Mouse (Mus musculus) adrenal gland, postnatal 36 days (tissue): Measurements from ENCODE around the gene Bahcc1. TPM values are rescaled to one million over a fixed set of nuclear protein-coding genes. Genes with fewer than 3 reads are reported as not detected.

ENCODE experiments used
- DNase-seq, 2 experiments: peaks; one replicate each; pipeline ENCODE4 v3.0.0; 2021; ENCODE audit warnings: mixed read lengths in 1 of 2
- total RNA-seq, 2 experiments: library from RNA; stranded (reverse); gene quantifications; 2 replicates each; pipeline ENCODE4 v1.2.3; 2021

Gene Bahcc1
- total RNA-seq, 2 experiments from 2014 or later = 17.5 TPM

DNA sequence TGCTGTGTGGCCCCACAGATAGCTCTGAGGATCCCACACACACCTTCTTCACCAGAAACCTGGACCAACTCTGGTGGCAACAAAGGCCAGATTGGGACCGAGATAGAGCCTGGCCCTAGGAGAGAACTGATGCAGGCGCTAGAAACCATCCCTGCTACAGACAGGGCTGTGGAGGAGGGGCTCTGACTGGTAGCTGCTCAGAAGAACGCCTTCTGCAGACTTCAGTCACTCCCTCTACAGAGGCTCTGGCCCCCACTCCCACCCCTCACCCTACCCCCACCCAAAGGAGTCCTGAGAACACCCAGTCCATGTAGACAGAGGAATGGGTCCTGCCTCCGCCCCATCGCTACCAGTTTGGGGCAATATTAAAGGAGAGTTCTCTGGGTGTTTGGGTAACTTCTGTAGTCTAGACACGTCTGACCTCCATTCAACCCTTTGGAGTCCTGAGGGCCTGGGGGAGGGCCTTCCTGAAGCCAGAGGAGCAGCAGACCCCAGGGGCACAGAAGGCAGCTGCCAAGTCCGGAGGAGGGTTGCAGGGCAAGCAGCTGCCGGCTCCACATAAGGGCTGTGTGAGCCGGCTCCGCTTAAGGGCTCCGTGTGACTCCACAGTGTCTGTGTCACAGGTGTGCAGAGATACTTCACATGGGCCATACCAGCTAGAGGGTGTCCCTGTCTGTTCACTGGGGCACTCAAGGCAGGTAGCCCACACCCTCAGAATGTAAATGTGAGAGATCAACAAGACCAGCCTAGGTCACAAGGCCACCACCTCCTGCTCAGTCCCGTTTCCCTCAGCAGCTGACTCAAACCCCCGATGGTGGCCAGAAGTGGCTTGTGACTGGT is 63.8 kb downstream of the Bahcc1 start:
- no peak for DNase-seq

GRCm38 (mm10) chr11:120297767-120298166 is 65.0 kb downstream of the Bahcc1 start:
- DNase-seq = peak in 1 of 2 experiments; percentile 1

GRCm38 (mm10) chr11:120298441-120299141 is 65.8 kb downstream of the Bahcc1 start:
- no peak for DNase-seq

DNA sequence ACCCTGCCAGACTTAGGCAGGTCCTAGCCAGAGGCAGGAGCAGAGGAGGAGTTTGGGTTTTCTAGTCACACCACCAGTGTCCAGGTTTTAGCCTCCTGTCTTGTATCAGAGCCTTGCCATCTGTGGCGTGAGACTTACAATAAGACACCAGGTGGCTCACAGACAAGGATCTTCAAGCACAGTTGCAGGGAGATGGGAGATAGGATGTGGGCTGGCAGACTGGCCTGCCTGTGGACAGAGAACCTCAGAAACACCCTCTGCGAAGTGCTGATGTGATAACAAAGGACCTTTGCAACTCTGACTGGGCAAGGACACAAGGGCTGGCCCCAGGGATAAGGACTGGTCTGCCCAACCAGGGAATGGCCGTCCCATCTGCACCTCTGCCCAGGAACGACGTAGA is 66.7 kb downstream of the Bahcc1 start:
- no peak for DNase-seq

DNA sequence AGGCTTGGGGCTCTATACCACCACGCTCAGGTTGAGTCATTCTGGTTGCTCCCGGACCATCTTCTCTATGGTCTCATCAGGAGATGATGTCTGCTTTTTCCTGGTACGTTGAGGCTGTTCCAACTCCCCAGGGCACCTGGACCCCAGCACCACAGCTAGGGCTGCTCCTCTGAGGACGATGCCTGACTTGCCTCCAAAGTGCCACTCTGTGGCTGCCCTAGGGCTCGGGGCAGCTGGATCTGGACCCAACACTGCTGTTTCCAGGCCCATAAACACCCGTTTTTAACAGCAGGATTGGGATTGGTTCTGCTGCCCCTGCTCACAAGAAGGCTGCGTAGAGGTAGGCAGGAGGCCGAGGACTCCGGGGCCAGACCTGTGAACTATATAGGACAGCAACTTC is 70.4 kb downstream of the Bahcc1 start:
- DNase-seq = no peak

- DNase-seq = peak in 1 of 2 experiments; percentile 1
Measured at GRCm38 (mm10) chr11:120303559-120304349, 71.0 kb downstream of the Bahcc1 start.

DNA sequence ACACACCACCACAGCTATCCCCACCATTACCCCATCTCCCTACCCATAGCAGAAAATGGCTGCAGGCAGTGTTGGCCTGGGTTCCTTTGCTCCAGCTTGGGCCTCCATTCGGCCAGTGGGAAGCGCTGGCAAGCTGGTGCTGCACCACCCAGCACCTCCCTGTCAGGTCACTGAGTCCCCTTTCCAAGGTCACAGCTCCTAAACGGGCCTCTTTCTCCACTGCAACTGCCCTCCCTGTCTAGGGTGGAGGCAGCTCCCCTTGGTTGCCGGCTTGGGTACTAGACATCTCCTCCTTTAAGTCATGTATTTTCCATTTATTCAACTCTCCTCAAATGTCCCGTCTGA is 71.6 kb downstream of the Bahcc1 start:
- peak in 1 of 2 experiments; percentile 14 for DNase-seq

- peak; percentile 90 to 94 for DNase-seq
Measured at GRCm38 (mm10) chr11:120304886-120305534, 72.3 kb downstream of the Bahcc1 start.

DNA sequence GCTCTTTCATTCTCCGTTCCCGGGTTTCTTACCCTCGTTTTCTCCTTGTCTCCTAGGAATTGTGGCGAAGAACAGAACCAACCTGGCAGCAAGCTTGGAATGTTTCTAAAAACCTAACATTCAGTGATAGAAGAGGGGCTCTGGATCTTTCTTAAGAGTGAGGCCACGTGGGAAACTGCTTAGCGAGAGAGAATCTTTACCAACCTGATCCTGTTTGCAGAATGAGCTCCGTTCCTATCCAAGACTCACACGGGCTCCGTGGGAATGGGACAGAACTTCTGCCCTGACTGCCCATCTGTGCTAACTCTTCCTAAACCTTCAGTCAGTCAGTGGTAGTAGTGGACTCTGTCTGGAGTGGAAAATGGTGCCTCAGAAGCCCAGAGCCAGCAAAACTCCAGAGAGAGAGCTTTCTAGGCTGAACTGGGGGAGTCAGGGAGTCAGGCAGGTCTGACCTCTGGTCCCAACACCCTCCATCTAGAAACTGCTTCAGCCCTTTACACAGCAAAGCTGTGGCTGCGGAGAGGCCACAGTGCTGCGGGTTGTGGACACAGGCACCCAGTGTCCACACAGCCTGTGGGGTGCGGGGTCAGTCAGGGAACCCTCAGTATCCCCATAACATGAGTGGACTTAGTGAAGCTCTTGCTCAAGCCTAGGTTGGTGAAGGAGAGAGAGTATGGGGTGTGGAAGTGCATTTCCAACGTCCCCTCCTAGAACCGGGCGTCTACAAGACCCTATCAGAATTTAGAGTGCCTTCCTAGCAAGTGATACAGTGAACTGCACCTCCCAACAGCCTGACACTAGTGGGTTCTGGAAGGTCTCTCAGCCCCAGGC is 73.0 kb downstream of the Bahcc1 start:
- DNase-seq = peak in 1 of 2 experiments; percentile 15

GRCm38 (mm10) chr11:120306366-120307131 is 73.8 kb downstream of the Bahcc1 start:
- no peak for DNase-seq

DNA sequence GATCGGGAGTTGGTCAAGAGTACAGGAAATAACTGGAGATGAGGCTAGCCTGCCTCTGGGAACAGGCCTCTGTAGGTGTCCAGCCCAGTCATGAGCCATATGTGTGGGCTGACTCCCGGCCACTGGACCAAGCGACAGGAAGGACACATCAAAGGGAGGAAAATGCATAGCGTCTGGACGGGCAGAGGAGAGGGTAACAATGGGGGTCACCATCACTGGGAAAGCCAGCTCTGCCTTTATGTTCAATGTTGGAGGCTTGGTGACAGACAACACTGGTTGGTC is 74.3 kb downstream of the Bahcc1 start:
- peak in 1 of 2 experiments; percentile 7 for DNase-seq

- peak; percentile 96 for DNase-seq
Measured at GRCm38 (mm10) chr11:120307566-120308430, 75.1 kb downstream of the Bahcc1 start.

DNA sequence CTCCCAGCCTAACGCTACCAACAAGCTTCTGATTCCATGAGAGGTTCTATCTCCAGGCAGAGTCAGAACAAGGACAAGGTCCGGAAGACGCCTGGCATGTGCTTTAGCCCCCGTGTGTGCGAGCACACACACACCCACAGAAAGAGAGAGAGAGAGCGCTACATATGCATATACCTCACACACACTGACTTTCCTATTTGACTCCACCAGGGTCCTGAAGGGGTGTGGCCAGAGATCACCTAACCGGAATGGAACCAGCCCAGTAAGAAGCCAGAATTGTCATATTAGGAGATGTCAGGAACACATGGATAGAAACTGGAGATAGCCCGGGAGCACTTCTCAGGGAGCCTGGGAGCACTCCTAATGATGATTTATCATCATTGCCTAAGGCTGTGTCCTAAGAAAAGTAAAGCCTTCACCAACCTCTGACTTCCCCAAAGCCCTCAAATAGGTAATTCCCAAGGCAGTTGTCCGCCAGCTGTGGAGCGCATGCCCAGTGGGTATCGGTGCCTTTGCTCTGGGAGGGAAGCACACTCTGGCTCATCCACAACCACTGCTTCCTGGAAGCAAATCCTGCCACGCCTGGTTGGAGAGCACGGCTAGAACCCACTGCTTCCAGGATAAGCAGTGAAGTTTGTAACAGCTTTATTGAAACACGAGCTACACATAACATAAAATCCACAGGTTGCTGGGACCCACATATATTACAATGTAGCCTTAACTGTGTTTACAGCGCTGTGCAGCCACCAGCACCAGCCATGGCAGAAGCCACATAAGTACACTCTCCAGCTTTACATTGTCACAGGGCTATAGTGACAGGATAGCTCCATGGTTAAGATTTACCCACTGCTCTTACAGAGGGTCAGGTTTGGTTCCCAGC is 75.9 kb downstream of the Bahcc1 start:
- DNase-seq = peak in 1 of 2 experiments; percentile 9

DNA sequence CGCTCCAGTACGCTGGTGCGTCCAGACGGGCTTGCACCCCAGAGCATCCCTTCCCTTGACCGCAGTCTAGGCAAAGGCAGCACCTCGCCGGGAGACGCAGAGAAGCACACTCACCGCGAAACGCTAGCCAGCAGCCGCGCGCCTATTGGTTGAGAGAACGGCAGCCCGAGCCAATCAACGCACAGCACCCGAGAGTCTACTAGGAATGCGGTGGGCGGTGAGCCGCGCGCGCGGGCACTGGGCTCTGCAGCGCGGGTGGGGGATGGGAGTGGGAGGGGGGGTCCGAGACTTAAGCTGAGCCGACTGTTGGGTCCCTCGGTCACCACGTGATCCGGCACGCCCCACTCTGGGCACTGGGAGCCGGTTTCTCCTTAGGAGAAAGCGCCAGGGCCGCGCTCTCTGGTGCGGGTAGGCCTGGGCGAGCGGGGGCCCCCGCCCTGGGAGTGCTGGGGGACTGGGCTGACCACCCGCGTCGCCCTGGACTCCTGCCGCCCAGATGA is 78.1 kb downstream of the Bahcc1 start:
- peak; percentile 95 for DNase-seq

- DNase-seq = no peak
Measured at GRCm38 (mm10) chr11:120311561-120311960, 78.8 kb downstream of the Bahcc1 start.

GRCm38 (mm10) chr11:120312069-120312468 is 79.3 kb downstream of the Bahcc1 start:
- DNase-seq = no peak

DNA sequence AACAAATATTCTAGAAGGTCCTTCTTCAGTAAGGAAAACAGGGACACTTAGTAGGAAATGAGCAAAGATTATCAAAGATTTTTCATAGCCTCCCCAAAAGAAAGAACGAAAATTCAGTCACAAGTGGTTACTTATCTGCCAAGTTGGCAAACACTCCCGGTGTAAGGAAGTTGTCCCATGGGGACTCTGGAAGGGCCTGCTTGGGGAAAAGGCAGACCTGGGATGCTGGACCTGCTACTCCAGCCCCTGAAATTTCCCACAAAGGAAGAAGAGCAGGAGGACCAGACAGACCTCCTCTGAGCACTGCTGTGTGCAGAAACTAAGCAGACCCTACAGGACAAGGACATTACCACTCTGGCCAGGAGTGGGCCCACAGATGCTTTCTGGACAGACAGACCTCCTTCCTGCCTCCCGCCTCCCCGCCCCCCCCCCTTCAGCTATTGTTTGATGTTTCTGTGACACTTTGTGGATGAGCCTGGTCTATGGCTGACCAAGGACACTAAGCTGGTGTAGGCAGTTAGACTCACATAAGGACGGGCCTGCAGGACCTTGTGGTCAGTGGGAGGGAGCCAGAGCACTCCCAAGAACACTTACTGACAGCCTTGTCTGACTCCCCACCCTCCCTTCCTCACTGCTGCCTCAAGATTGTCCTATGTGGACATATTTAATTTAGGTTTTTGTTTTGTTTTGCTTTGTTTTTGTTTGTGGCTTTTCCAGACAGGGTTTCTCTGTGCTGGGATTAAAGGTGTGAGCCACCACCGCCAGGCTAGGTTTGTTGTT is 81.3 kb downstream of the Bahcc1 start:
- no peak for DNase-seq
